ENCODE assay signal across 8 mouse cellular contexts in the genomic region with DNA sequence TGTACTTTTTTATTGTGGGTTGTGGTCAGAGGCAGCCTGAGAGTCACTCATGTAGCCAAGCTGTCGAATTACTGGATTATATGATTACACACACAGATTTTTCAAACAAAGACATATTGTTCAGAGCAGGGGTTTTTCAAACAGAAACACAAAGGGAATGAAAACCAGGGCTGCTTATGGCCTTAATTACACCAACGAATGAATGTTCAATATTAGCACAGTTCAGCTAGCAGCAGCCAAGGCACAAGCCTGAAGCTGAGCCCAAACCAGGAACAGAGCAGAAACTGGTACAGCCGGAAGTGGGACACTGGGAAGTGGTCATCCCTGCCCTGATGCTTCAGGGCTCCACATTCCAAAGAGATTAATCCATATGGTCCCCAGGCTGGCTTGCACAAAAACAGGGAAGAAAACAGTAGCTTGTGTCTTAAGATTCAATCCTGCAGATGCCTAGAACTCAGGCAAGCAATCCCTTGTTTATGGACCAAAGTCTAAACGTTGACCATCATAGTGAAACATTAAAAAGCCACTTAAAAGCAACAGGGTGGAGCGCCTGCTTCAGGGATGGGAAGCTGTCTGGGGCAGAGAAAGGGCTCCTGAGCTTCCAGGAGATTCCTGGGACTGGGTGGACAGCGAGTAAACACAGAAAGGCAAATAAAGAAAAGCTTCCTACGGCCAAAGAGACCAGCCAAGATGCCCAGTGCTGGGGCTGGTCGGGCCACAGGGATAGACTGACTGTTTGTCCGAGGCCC. TPM values are rescaled to one million over a fixed set of nuclear protein-coding genes. Genes with fewer than 3 reads are reported as not detected.
DNase-seq lines count a peak whose midpoint lies in the region; ATAC-seq and TF ChIP-seq lines count a peak whose summit lies in the region.

No protein-coding gene starts in this region.

- 7% methylated on average over 9 of the region's 9 CpGs for WGBS in forebrain, embryonic 15.5 days
- 21% methylated on average over 9 of the region's 9 CpGs for WGBS in neural tube, embryonic 14.5 days

- H3K4me3 ChIP-seq in erythroblast, embryonic 14.5 days (replicated peaks) = peak overlapping the region; percentile 99
- peak overlapping the region; percentile 58 for H3K4me3 ChIP-seq in C2C12 (ENCODE audit: insufficient read depth, poor library complexity, severe bottlenecking)
- peak overlapping the region; percentile 68 for H3K4me3 ChIP-seq in forebrain, embryonic 15.5 days
- H3K4me3 ChIP-seq in neural tube, embryonic 14.5 days (ENCODE audit: low read depth, low read length) = peak overlapping the region; percentile 64

- no peaks in the 10 kb centered on the region for H3K9me3 ChIP-seq in erythroblast, embryonic 14.5 days (ENCODE audit: control insufficient read depth, low read length)
- H3K9me3 ChIP-seq in forebrain, embryonic 15.5 days = no peaks in the 10 kb centered on the region
- no peaks in the 10 kb centered on the region for H3K9me3 ChIP-seq in neural tube, embryonic 14.5 days (ENCODE audit: control insufficient read depth, low read length)

- peaks cover 9% of the 10 kb centered on the region for H3K79me3 ChIP-seq in C2C12 (ENCODE audit: low read depth)

- peak; percentile 33 for DNase-seq in kidney, postnatal 14 days
- DNase-seq in thymus, postnatal 14 days = no peak
- no peak for DNase-seq in gastrocnemius, postnatal 4 days (ENCODE audit: low spot score in 2 of 2)

- H3ac ChIP-seq in C2C12 (ENCODE audit: control insufficient read depth, insufficient read length, low read depth) = peak overlapping the region; percentile 50

- peak overlapping the region; percentile 56 for H3K9ac ChIP-seq in forebrain, embryonic 15.5 days (replicated peaks)
- H3K9ac ChIP-seq in neural tube, embryonic 14.5 days (replicated peaks; ENCODE audit: low read depth, low read length) = peak overlapping the region; percentile 62; the same call in 1 of the 2 replicates

- peaks cover 40% of the 10 kb centered on the region for H3K79me2 ChIP-seq in C2C12 (ENCODE audit: control insufficient read depth, insufficient read depth)

- peaks cover 68% of the 10 kb centered on the region for H3K4me1 ChIP-seq in erythroblast, embryonic 14.5 days (ENCODE audit: control insufficient read depth)
- peaks cover 13% of the 10 kb centered on the region for H3K4me1 ChIP-seq in forebrain, embryonic 15.5 days
- H3K4me1 ChIP-seq in neural tube, embryonic 14.5 days (ENCODE audit: control insufficient read depth, insufficient read depth, low read length) = peaks cover 4% of the 10 kb centered on the region; the same call in 1 of the 2 replicates

- TF ChIP-seq CTCF in C2C12 (IDR thresholded peaks at IDR 0.05; ENCODE audit: control insufficient read depth, insufficient read depth, insufficient read length) = no peak

- no peak for ATAC-seq in erythroblast, adult 5-6 weeks (replicated peaks; ENCODE audit: low FRiP score, poor library complexity, severe bottlenecking)
- ATAC-seq in forebrain, embryonic 15.5 days (replicated peaks) = no peak
- no peak for ATAC-seq in neural tube, embryonic 14.5 days (ENCODE audit: low read depth)

- no peak overlapping the region for H3K27ac ChIP-seq in forebrain, embryonic 15.5 days (replicated peaks)
- H3K27ac ChIP-seq in neural tube, embryonic 14.5 days (ENCODE audit: low read depth, low read length) = no peak overlapping the region

- peaks cover 23% of the 10 kb centered on the region for H3K36me3 ChIP-seq in erythroblast, embryonic 14.5 days (ENCODE audit: control insufficient read depth)
- H3K36me3 ChIP-seq in C2C12 (ENCODE audit: control insufficient read depth, insufficient read depth) = no peaks in the 10 kb centered on the region
- no peaks in the 10 kb centered on the region for H3K36me3 ChIP-seq in forebrain, embryonic 15.5 days
- H3K36me3 ChIP-seq in neural tube, embryonic 14.5 days (ENCODE audit: control insufficient read depth, insufficient read depth, low read length) = no peaks in the 10 kb centered on the region

- no peaks in the 10 kb centered on the region for H3K27me3 ChIP-seq in erythroblast, embryonic 14.5 days (ENCODE audit: control insufficient read depth)
- H3K27me3 ChIP-seq in C2C12 (ENCODE audit: control insufficient read depth, insufficient read depth, insufficient read length) = no peaks in the 10 kb centered on the region
- 0 out of 2 replicates have a peak, but pooled peaks cover 7% of the 10 kb centered on the region for H3K27me3 ChIP-seq in forebrain, embryonic 15.5 days
- no peaks in the 10 kb centered on the region for H3K27me3 ChIP-seq in neural tube, embryonic 14.5 days (ENCODE audit: control insufficient read depth, insufficient read depth, low read length)

- peak overlapping the region; percentile 80 for H3K4me2 ChIP-seq in forebrain, embryonic 15.5 days (replicated peaks)
- peak overlapping the region; percentile 84 for H3K4me2 ChIP-seq in neural tube, embryonic 14.5 days (ENCODE audit: low read depth, low read length)

TF ChIP-seq in C2C12, 6 proteins besides CTCF, POLR2A, EP300 and RAD21:
- TF ChIP-seq CEBPB (IDR thresholded peaks at IDR 0.05; ENCODE audit: low read depth) (no peak), MYOD1 (IDR thresholded peaks at IDR 0.05; ENCODE audit: control insufficient read depth, insufficient read length, low read depth) (no peak)

RNA-seq across cellular contexts. Expression of a gene that starts 1.5 kb away (rescaled TPM):
- 11.4 and 12.1 TPM in 2 replicates for polyA plus RNA-seq in erythroblast, embryonic 14.5 days (2012)
- 20.1 and 24.0 TPM in 2 replicates for total RNA-seq in erythroblast, adult 5-6 weeks (2015; ENCODE audit: low replicate concordance)
- total RNA-seq in erythroblast, adult 5-6 weeks (2017; ENCODE audit: low replicate concordance) = 21.0 and 25.6 TPM in 2 replicates
- polyA plus RNA-seq in C2C12 (2012; fragmentation: generic; extraction: Trizol) = 27.8 TPM
- polyA plus RNA-seq in forebrain, embryonic 15.5 days (2015; fragmentation: Nextera tagmentation; extraction: Ambion mirVana) = 12.1 and 13.0 TPM in 2 replicates
- 9.6 and 13.2 TPM in 2 replicates for polyA plus RNA-seq in neural tube, embryonic 14.5 days (2014; fragmentation: Nextera tagmentation; extraction: Ambion mirVana)
- total RNA-seq in gastrocnemius, postnatal 4 days (2021) = 10 to 100 TPM; 71.1 to 86.4 TPM

RNA-seq across cellular contexts. Expression of a gene that starts 39.0 kb away (rescaled TPM):
- polyA plus RNA-seq in erythroblast, embryonic 14.5 days (2012) = 2.0 and 2.9 TPM in 2 replicates
- 30.0 and 33.6 TPM in 2 replicates for total RNA-seq in erythroblast, adult 5-6 weeks (2015; ENCODE audit: low replicate concordance)
- 20.4 and 23.6 TPM in 2 replicates for total RNA-seq in erythroblast, adult 5-6 weeks (2017; ENCODE audit: low replicate concordance)
- polyA plus RNA-seq in C2C12 (2012; fragmentation: generic; extraction: Trizol) = 237 TPM
- 472 and 496 TPM in 2 replicates for polyA plus RNA-seq in forebrain, embryonic 15.5 days (2015; fragmentation: Nextera tagmentation; extraction: Ambion mirVana)
- 506 and 594 TPM in 2 replicates for polyA plus RNA-seq in neural tube, embryonic 14.5 days (2014; fragmentation: Nextera tagmentation; extraction: Ambion mirVana)
- total RNA-seq in gastrocnemius, postnatal 4 days (2021) = 100 to 1,000 TPM; 380 to 385 TPM

Comparison
In these comparisons a context has a peak if more than half of its experiments do, and no peak if none do; other contexts are left out.
1. RNA of a gene that starts 39.0 kb away (polyA plus RNA-seq): 506 to 594 TPM in neural tube, embryonic 14.5 days, 472 to 496 TPM in forebrain, embryonic 15.5 days and 237 TPM in C2C12 (single experiment); 2.0 to 2.9 TPM in erythroblast, embryonic 14.5 days; every median in the first group is over 10 times any median in the second.
2. Peak in every context shown above with its lines, with median percentiles within 50 percentile points of each other: H3K4me3 ChIP-seq.